Mouse (Mus musculus) bone marrow macrophage, adult 2 months (primary cell): ENCODE results near the gene Cdyl.

Experiments used
- CTCF ChIP-seq: IDR thresholded peaks from 2 replicates; pipeline ENCODE4 v1.5.1; 2012; ENCODE audit warnings: low read depth, mild to moderate bottlenecking, low read length, moderate library complexity
- POLR2A ChIP-seq: IDR thresholded peaks from 2 replicates; pipeline ENCODE4 v1.6.1; 2012; ENCODE audit warnings: mild to moderate bottlenecking, low read depth, low read length, borderline replicate concordance

- TF ChIP-seq CTCF = no peak
- no peak for TF ChIP-seq POLR2A
Measured at GRCm38 (mm10) chr13:35756393-35757338, 97.0 kb downstream of the Cdyl start.
